Mouse (Mus musculus): ENCODE data around the gene Card9. TPM values are rescaled to one million over a fixed set of nuclear protein-coding genes. Genes with fewer than 3 reads are reported as not detected.

Gene Card9
- polyA plus RNA-seq, 1 experiment from 2014 or later: 2.1 TPM

DNA sequence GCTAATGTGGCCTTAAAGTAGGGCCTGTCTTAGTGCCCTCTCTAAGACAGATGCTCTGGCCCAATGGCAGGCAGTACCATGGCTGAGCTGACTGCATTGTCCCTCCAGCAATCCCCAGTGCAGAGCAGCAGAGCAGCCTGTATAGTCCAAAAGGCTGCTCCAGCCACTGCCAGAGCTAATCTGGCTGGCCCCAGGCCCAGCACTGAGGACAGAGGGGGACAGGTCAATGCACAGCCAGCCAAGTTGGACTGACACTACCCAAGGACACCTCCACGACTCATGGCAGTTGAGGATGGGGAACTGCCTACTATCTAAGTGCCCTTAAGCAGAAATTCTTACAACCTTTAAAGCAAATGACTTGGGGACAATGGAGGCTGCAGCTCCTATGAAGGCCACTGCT lies 7.9 kb upstream of the Card9 start:
- DNase-seq (ENCODE audit: low spot score) (no peak), ATAC-seq (ENCODE audit: low FRiP score) (no peak)
- no peak overlapping the region for H3K4me2 ChIP-seq (replicated peaks)
- H3K9ac ChIP-seq: no peak overlapping the region
- H3K4me1 ChIP-seq (replicated peaks; ENCODE audit: control insufficient read depth, insufficient read depth, low read length): no peaks in the 10 kb centered on the region
- H3K4me3 ChIP-seq (replicated peaks; ENCODE audit: low read length): no peak overlapping the region
- WGBS: 89% methylated on average over 1 of the region's 1 CpGs
- H3K9me3 ChIP-seq (ENCODE audit: control insufficient read depth, low read length): no peaks in the 10 kb centered on the region
- H3K27me3 ChIP-seq (ENCODE audit: control insufficient read depth, insufficient read depth, low read length): no peaks in the 10 kb centered on the region
- peaks cover 100% of the 10 kb centered on the region for H3K36me3 ChIP-seq (replicated peaks; ENCODE audit: control insufficient read depth, insufficient read depth)
- H3K27ac ChIP-seq: no peak overlapping the region

DNA sequence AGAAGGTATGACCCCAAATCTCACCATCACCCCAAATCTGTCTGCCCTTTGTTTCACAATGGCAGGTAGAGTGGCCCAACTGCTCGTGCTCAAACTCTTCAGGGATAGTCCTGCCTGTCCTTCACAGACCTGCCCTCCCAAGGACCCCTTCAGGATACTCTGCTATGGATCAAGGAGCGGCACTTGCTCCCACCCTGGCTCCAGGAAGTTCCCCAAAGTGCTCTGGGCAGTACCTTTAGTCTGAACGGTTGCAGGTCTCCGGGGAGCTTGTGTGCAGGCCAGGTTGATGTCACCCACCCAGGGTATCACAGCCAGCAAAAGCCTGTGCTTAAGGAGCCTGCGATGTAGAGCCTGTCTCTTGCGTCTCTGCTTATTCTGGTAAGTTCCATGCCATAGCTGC lies 7.2 kb upstream of the Card9 start:
- H3K9ac ChIP-seq: no peak overlapping the region
- DNase-seq (ENCODE audit: low spot score) (no peak), ATAC-seq (ENCODE audit: low FRiP score) (no peak)
- no peak overlapping the region for H3K4me3 ChIP-seq (replicated peaks; ENCODE audit: low read length)
- no peak overlapping the region for H3K27ac ChIP-seq
- 94% methylated on average over 6 of the region's 6 CpGs for WGBS
- no peaks in the 10 kb centered on the region for H3K9me3 ChIP-seq (ENCODE audit: control insufficient read depth, low read length)
- no peaks in the 10 kb centered on the region for H3K27me3 ChIP-seq (ENCODE audit: control insufficient read depth, insufficient read depth, low read length)
- no peaks in the 10 kb centered on the region for H3K4me1 ChIP-seq (replicated peaks; ENCODE audit: control insufficient read depth, insufficient read depth, low read length)
- no peak overlapping the region for H3K4me2 ChIP-seq (replicated peaks)
- H3K36me3 ChIP-seq (replicated peaks; ENCODE audit: control insufficient read depth, insufficient read depth): peaks cover 99% of the 10 kb centered on the region

DNA sequence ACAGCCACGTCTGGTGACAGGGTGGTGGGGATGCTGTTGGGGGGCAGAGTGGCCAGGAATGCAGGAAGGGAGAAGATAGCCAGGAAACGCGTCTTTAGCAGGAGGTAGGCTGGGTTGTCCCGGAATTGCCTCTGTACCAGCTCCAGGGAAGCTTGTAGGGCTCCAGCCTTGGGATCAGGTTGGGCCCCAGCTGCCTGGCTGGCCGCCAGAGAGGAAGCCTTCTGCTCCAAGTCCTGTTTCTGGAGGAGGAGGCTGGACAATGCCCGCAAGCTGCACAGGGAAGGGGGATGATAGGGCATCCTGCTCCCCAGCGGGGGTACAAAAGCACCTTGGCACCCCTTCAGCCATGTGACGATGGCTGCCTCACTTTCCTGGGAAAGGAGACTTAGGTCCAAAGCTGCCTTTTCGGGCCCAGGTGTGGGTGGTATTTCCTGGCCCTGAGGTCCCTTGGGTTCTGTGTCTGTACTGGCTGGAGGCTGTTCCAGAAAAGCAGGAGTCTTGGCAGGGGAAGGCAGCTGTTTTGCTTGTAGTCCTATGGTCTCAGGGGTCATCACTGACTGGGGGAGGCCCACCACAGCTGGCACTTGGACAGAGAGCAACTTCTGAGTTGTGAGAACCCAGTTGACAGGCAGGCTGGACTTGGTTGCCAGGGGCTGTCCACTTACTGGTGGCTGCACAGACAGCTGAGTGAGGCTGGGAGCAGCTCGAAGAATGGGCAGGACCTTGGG lies 4.2 kb upstream of the Card9 start:
- no peak overlapping the region for H3K27ac ChIP-seq
- no peaks in the 10 kb centered on the region for H3K27me3 ChIP-seq (ENCODE audit: control insufficient read depth, insufficient read depth, low read length)
- H3K4me3 ChIP-seq (replicated peaks; ENCODE audit: low read length): no peak overlapping the region
- no peak overlapping the region for H3K4me2 ChIP-seq (replicated peaks)
- no peaks in the 10 kb centered on the region for H3K9me3 ChIP-seq (ENCODE audit: control insufficient read depth, low read length)
- H3K9ac ChIP-seq: no peak overlapping the region
- ATAC-seq (ENCODE audit: low FRiP score) (no peak), DNase-seq (ENCODE audit: low spot score) (no peak)
- H3K4me1 ChIP-seq (replicated peaks; ENCODE audit: control insufficient read depth, insufficient read depth, low read length): no peaks in the 10 kb centered on the region
- H3K36me3 ChIP-seq (replicated peaks; ENCODE audit: control insufficient read depth, insufficient read depth): peaks cover 80% of the 10 kb centered on the region
- WGBS: 87% methylated on average over 10 of the region's 10 CpGs

DNA sequence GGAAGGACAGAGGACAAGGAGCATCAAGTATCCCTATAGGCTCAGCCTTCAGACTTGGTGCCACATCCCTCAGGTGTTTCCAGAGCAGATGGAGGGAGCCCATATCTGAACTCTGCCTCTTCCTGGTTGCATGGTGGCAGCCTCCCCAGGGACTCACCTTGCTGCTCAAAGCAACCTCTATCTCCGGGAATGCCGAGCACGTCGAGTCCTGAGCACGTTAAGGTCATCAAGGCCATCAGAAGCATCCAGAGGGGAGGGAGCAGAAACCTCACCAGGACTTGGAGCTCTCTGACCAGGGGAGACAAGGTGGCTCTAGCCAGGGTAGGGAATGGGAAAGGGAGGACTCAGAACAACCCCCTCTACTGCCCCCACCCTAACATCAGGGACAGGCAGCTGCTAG lies 2.8 kb upstream of the Card9 start:
- H3K4me2 ChIP-seq (replicated peaks): no peak overlapping the region
- H3K4me1 ChIP-seq (replicated peaks; ENCODE audit: control insufficient read depth, insufficient read depth, low read length): no peaks in the 10 kb centered on the region
- no peaks in the 10 kb centered on the region for H3K27me3 ChIP-seq (ENCODE audit: control insufficient read depth, insufficient read depth, low read length)
- ATAC-seq (ENCODE audit: low FRiP score) (no peak), DNase-seq (ENCODE audit: low spot score) (no peak)
- no peak overlapping the region for H3K27ac ChIP-seq
- H3K9me3 ChIP-seq (ENCODE audit: control insufficient read depth, low read length): no peaks in the 10 kb centered on the region
- H3K36me3 ChIP-seq (replicated peaks; ENCODE audit: control insufficient read depth, insufficient read depth): peaks cover 65% of the 10 kb centered on the region
- no peak overlapping the region for H3K4me3 ChIP-seq (replicated peaks; ENCODE audit: low read length)
- no peak overlapping the region for H3K9ac ChIP-seq
- WGBS: 92% methylated on average over 5 of the region's 5 CpGs

DNA sequence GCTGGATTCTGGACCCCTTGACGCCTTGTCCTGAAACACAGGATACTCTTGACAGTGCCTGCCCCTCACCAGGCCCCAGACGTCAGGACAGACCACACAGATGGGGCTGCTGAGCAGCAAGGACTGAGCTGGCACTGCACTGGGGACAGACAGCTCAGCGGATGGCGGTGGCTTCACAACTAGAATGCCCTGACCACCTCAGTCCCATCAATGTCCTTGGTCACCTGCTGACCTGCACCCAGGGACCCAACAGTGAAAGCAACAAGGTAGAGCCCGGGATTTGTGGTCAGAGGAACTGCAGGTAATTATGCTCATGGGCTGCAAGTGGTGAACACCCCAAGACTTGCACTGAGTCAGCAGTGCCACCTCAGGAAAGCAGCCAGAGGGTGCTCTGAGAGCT lies 2.3 kb upstream of the Card9 start:
- ATAC-seq (ENCODE audit: low FRiP score): no peak
- Histone ChIP-seq H3K9ac (no peak overlapping the region), H3K4me1 (replicated peaks; ENCODE audit: control insufficient read depth, insufficient read depth, low read length) (no peaks in the 10 kb centered on the region), H3K9me3 (ENCODE audit: control insufficient read depth, low read length) (no peaks in the 10 kb centered on the region), H3K27ac (no peak overlapping the region), H3K36me3 (replicated peaks; ENCODE audit: control insufficient read depth, insufficient read depth) (peaks cover 61% of the 10 kb centered on the region), H3K4me3 (replicated peaks; ENCODE audit: low read length) (no peak overlapping the region), H3K27me3 (ENCODE audit: control insufficient read depth, insufficient read depth, low read length) (no peaks in the 10 kb centered on the region), H3K4me2 (replicated peaks) (no peak overlapping the region)
- 87% methylated on average over 5 of the region's 5 CpGs for WGBS
- no peak for DNase-seq (ENCODE audit: low spot score)

DNA sequence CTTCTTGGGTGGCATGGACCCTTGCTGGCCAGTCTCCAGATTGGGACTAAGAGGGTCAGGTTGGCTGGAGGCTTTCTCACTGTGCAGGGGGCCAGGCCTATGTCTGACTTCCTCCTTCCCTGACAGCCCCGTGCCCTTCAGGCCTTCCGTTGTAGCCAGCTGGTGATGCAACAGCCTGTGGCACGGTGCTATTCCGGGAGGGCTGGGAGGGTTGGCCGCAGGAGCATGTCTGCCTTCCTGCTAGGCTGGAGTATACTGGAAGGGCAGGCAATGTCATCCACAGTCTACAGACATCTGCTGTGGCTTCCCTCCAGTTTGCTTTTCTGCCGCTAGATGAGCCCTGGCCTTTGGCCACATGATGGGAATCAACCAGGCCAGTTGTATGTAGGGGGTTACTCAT lies 735 bp downstream of the Card9 start:
- peaks cover 31% of the 10 kb centered on the region for H3K36me3 ChIP-seq (replicated peaks; ENCODE audit: control insufficient read depth, insufficient read depth)
- no peaks in the 10 kb centered on the region for H3K9me3 ChIP-seq (ENCODE audit: control insufficient read depth, low read length)
- WGBS: 88% methylated on average over 6 of the region's 6 CpGs
- H3K4me2 ChIP-seq (replicated peaks): no peak overlapping the region
- ATAC-seq (ENCODE audit: low FRiP score) (no peak), DNase-seq (ENCODE audit: low spot score) (no peak)
- no peak overlapping the region for H3K27ac ChIP-seq
- no peak overlapping the region for H3K9ac ChIP-seq
- H3K4me3 ChIP-seq (replicated peaks; ENCODE audit: low read length): no peak overlapping the region
- no peaks in the 10 kb centered on the region for H3K4me1 ChIP-seq (replicated peaks; ENCODE audit: control insufficient read depth, insufficient read depth, low read length)
- no peaks in the 10 kb centered on the region for H3K27me3 ChIP-seq (ENCODE audit: control insufficient read depth, insufficient read depth, low read length)

DNA sequence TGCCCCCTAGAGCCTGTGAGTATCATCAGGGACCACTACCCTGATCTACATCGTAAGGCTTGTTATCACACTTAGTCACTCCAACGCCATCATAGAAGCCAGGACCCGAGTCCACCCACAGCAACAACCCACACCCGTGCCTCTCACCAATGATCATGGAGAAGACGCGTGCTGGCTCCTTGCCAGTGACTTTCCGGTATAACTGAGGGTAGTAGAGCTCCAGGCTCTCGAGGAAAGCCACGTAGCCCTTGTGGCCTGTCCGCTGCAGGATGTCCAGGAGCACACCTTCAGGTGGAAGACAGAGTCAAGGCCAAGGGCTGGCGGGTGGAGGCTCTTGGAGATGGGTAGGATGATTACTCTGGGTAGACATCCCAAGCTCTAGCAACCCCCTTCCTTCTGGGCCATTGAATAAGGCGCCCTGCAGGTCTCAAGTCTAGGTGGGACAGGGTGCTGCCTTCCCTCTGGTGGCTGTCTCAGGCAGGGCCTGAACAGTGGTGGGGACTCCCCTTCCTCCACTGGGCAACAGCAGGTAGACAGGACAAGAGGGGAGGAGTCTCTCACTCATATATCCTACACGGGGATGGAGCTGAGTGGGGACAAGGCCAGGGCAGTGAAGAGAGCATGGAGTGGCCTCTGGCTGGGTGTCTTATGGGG lies 1.9 kb downstream of the Card9 start:
- Histone ChIP-seq H3K36me3 (replicated peaks; ENCODE audit: control insufficient read depth, insufficient read depth) (peaks cover 19% of the 10 kb centered on the region; the same call in 1 of the 2 replicates), H3K27ac (no peak overlapping the region), H3K4me3 (replicated peaks; ENCODE audit: low read length) (no peak overlapping the region), H3K9ac (no peak overlapping the region), H3K9me3 (ENCODE audit: control insufficient read depth, low read length) (no peaks in the 10 kb centered on the region), H3K27me3 (ENCODE audit: control insufficient read depth, insufficient read depth, low read length) (no peaks in the 10 kb centered on the region), H3K4me2 (replicated peaks) (no peak overlapping the region), H3K4me1 (replicated peaks; ENCODE audit: control insufficient read depth, insufficient read depth, low read length) (0 out of 2 replicates have a peak, but pooled peaks cover 1% of the 10 kb centered on the region)
- no peak for DNase-seq (ENCODE audit: low spot score)
- no peak for ATAC-seq (ENCODE audit: low FRiP score)
- WGBS: 93% methylated on average over 13 of the region's 13 CpGs

DNA sequence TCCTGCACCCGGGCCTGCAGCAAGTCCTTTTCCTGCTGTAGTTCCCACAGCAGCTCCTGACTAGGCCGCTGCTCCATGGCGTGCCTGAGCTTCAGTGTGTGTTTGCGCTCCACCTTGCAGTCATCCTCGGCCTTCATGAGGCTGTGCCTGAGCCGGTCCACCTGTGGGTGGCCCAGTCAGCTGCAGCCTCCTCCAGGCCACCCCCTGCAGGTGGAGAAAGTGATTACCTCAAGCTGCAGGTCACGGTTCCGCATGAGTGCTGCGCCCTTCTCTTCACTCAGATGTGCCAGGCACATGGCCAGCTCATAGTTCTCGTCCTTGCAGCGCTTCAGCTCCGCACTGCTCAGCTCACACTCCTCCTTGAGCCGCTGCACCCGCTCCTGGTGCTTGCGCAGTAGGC lies 3.2 kb downstream of the Card9 start:
- Histone ChIP-seq H3K9ac (no peak overlapping the region), H3K9me3 (ENCODE audit: control insufficient read depth, low read length) (no peaks in the 10 kb centered on the region), H3K27me3 (ENCODE audit: control insufficient read depth, insufficient read depth, low read length) (no peaks in the 10 kb centered on the region), H3K4me3 (replicated peaks; ENCODE audit: low read length) (no peak overlapping the region), H3K4me1 (replicated peaks; ENCODE audit: control insufficient read depth, insufficient read depth, low read length) (peaks cover 13% of the 10 kb centered on the region), H3K4me2 (replicated peaks) (no peak overlapping the region), H3K27ac (no peak overlapping the region), H3K36me3 (replicated peaks; ENCODE audit: control insufficient read depth, insufficient read depth) (0 out of 2 replicates have a peak, but pooled peaks cover 8% of the 10 kb centered on the region)
- ATAC-seq (ENCODE audit: low FRiP score) (no peak), DNase-seq (ENCODE audit: low spot score) (no peak)
- 59% methylated on average over 15 of the region's 15 CpGs for WGBS

DNA sequence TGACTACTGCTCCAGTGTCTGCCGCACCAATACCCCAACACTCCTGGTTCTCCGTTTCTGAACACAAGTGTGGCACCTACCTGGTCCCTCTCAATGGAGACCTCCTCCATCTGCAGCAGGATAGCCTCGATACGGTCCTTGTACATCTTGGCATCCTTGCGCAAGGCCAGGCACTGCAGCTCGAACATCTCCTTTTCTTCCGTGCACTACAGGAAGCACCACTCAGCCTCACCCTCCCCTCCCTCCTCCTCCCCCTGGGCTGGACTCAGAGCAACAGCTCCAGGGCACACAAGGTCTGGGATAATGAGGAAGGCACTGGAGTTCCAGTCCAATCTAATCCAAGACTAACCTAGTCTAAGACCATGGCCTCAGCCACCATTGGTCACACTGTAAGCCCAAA lies 4.0 kb downstream of the Card9 start:
- no peak overlapping the region for H3K4me3 ChIP-seq (replicated peaks; ENCODE audit: low read length)
- H3K27me3 ChIP-seq (ENCODE audit: control insufficient read depth, insufficient read depth, low read length): no peaks in the 10 kb centered on the region
- H3K9me3 ChIP-seq (ENCODE audit: control insufficient read depth, low read length): no peaks in the 10 kb centered on the region
- 0 out of 2 replicates have a peak, but pooled peaks cover 2% of the 10 kb centered on the region for H3K36me3 ChIP-seq (replicated peaks; ENCODE audit: control insufficient read depth, insufficient read depth)
- DNase-seq (ENCODE audit: low spot score): no peak
- H3K9ac ChIP-seq: no peak overlapping the region
- WGBS: 77% methylated on average over 7 of the region's 7 CpGs
- H3K4me1 ChIP-seq (replicated peaks; ENCODE audit: control insufficient read depth, insufficient read depth, low read length): peaks cover 13% of the 10 kb centered on the region
- H3K4me2 ChIP-seq (replicated peaks): no peak overlapping the region
- no peak for ATAC-seq (ENCODE audit: low FRiP score)
- no peak overlapping the region for H3K27ac ChIP-seq

Measured in hindbrain, embryonic 14.5 days (tissue).